Mouse (Mus musculus) WW6 (cell line): ENCODE measurements around the gene Tns2.

Experiments used
- DNase-seq: peaks from one replicate; pipeline ENCODE4 v3.0.0-alpha.2; 2013; ENCODE audit warnings: low read depth, low spot score

The Tns2 gene

GRCm38 (mm10) chr15:102108651-102109525, 8.7 kb downstream of the Tns2 start:
- peak; percentile 67 for DNase-seq

DNA sequence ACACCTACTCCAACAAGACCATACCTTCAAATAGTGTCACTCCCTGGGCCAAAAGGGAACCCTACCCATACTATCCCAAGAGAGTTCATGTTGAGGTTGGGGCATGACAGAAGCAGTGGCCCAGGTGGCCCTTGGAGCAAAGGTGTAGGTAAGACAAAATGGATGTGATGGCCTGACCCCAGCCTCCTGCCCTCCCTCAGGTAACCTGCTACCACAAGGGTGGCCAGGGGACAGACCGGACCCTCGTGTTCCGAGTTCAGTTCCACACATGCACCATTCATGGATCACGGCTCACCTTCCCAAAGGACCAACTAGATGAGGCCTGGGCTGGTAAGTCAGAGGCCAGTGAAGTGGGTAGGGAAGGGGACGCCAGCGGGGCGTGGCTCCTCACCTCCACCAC, 10.1 kb downstream of the Tns2 start:
- no peak for DNase-seq

- no peak for DNase-seq
Observed at GRCm38 (mm10) chr15:102110701-102111494, 10.7 kb downstream of the Tns2 start.

DNA sequence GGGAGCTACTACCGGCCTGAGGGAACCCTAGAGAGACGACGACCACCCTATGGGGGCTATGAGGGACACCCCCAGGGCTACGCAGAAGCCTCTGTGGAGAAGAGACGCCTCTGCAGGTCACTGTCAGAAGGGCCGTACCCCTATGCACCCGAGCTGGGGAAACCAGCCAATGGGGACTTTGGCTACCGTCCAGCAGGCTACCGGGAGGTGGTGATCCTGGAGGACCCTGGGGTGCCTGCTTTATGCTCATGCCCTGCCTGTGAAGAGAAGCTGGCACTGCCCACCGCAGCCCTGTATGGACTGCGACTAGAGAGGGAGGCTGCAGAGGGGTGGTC, 11.2 kb downstream of the Tns2 start:
- DNase-seq: no peak

DNA sequence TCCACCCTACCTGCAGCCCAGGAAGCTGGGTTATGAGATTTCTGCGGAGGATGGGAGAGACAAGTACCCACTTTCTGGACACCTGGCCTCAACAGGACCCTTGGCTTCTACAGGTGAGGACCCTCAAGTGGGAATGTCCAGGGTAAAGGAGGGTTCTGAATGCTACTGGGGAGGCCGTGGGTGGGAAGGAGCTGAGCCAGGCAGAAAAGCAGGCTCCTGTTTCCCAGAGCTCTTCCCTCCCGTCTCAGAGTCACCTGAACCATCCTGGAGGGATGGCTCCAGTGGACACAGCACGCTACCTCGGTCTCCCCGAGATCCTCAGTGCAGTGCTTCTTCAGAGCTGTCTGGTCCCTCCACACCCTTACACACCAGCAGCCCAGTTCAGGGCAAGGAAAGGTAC, 12.0 kb downstream of the Tns2 start:
- no peak for DNase-seq

- no peak for DNase-seq
Observed at GRCm38 (mm10) chr15:102112827-102113226, 12.6 kb downstream of the Tns2 start.

DNA sequence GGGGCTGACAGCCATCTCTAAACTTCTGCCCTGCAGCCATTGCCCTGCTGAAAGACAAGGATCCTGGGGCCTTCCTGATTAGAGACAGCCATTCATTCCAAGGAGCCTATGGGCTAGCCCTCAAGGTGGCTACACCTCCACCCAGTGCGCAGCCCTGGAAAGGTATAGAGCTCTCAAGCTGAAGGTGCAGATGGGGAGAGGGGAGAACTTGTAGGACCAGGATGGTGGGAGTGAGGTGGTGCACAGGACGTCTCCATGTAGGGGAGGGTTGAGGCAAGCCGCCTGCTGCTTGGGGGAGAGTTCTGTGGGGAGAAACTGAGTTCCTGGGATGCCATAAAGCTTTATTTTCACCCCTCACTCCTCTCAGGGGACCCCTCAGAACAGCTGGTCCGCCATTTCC, 13.5 kb downstream of the Tns2 start:
- DNase-seq: no peak

DNA sequence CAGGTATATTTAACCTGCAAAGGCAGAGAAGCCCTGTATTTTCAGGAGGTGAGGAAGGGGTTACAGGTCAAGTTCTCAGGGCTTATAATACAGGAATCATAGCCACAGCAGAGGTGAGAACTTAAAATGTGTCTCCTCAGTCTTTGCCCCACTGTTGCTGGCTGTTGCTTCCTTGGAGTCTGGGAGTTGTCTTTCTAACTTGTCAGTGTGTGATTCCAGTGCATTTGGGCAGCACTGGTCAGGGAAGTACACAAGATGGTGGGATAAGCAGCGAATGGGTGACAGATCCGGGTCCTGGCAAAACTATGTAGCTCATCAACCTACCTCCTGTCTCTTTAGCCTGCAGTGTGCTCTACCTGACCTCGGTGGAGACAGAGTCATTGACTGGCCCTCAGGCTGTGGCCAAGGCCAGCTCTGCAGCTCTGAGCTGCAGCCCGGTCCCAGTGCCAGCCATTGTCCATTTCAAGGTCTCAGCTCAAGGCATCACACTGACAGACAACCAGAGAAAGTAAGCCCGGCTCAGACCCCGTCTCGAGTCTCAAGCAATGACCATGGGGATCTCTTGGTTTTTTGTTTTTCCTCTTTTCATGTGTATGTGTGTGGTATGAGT, 14.5 kb downstream of the Tns2 start:
- no peak for DNase-seq

DNA sequence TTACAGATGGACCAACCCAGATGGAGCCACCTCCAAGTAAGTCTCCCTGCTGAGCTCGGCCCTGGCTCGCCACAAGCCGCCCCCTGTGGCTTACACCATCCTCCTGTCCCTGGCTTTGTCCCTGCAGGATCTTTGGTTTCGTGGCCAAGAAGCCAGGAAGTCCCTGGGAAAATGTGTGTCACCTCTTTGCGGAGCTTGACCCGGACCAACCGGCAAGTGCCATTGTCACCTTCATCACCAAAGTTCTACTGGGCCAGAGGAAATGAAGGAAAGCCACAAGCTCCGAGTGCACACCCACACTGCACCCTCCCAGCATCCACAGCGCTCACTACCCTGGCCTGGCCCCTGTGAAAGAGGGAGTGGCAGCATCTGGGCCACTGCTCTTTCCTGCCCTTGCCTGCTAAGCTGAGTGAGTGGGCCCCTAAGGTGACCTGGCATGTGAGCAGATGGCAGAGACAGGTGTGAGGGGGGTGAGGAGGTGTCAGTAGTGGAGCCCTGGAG, 15.6 kb downstream of the Tns2 start:
- DNase-seq: no peak

- DNase-seq: no peak
Observed at GRCm38 (mm10) chr15:102116753-102117415, 16.7 kb downstream of the Tns2 start.

GRCm38 (mm10) chr15:102117461-102118443, 17.5 kb downstream of the Tns2 start:
- DNase-seq: no peak

GRCm38 (mm10) chr15:102118591-102118990, 18.4 kb downstream of the Tns2 start:
- DNase-seq: no peak

GRCm38 (mm10) chr15:102119121-102119830, 19.1 kb downstream of the Tns2 start:
- DNase-seq: no peak

GRCm38 (mm10) chr15:102119831-102120170, 19.6 kb downstream of the Tns2 start:
- DNase-seq: no peak

- no peak for DNase-seq
Observed at GRCm38 (mm10) chr15:102120530-102120929, 20.3 kb downstream of the Tns2 start.

GRCm38 (mm10) chr15:102126303-102126702, 26.1 kb downstream of the Tns2 start:
- no peak for DNase-seq

DNA sequence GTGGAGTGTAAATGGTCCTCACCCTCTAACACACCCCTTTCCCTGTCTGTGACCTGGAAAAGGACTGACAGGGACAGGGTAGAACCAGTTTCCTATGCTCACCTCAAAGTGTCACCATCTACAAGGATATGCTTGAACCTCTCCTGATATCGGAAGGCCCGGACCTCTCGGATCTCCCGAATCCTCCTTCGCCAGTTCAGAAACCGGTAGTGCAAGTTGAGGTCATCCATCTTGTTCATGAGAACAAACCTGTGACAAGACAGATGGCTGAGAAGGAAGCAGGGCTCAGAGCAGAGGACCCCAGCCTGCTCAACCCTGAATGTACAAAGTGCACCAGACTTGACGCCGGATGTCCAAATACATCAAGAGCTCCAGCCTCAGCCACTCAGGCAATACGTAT, 33.1 kb downstream of the Tns2 start:
- DNase-seq: no peak

DNA sequence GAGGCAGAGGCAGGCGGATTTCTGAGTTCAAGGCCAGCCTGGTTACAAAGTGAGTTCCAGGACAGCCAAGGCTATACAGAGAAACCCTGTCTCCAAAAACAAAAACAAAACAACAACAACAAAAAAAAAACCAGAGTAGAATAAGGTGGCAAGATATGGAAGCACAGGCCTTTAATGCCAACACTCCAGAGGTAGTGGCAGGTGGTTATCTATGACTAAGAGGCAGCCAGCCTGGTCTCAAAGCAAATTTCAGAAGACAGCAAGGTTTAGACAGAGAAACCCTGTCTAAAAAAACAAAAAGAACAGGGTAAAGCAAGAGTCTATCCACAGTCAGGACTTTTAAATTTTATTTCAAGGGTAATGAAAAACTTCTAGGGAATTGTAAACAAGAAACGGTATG, 34.5 kb downstream of the Tns2 start:
- DNase-seq: no peak

GRCm38 (mm10) chr15:102135522-102136128, 35.4 kb downstream of the Tns2 start:
- DNase-seq: no peak
